Mouse (Mus musculus): ENCODE measurements around the gene Cetn3. TPM values are rescaled to one million over a fixed set of nuclear protein-coding genes. Genes with fewer than 3 reads are reported as not detected.
A peak's percentile ranks its signal among the peaks of the same experiment; 100 is the strongest.

Gene Cetn3
- 266 and 271 TPM in 2 replicates for polyA plus RNA-seq (2015; fragmentation: Nextera tagmentation; extraction: Ambion mirVana)

DNA sequence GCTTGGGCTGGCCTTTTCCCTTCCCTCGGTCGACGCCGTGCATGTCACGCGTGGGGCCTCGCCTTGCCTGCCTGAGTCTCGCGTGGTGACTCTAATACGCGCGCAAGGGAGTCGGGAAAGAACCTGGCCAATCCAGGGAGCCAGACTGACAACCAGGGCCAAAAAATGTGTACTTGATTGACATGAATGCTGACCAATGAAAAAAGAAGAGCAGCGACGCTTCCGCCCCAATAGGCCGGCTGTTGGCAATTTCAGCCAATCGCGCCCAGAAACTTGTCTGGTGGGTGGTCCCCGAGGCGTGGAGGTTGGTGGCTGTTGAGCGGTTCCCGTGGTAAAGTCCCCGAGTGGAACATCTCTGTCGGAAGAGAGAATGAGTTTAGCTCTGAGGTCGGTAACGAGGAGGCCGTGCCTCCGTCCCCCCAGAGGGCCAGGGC lies at the start of gene Cetn3:
Cetn3 (plus strand) TSS at position 107 of the 434 bp plus-strand sequence.
- H3K4me2 ChIP-seq (replicated peaks) = peak within 1 kb of the TSS; percentile 60
- peak within 1 kb of the TSS; percentile 80 for H3K9ac ChIP-seq (replicated peaks)
- peaks cover 7% of the 10 kb centered on the region for H3K36me3 ChIP-seq
- peaks cover 29% of the 10 kb centered on the region for H3K4me1 ChIP-seq
- no peaks in the 10 kb centered on the region for H3K9me3 ChIP-seq
- under 1% methylated on average over 29 of the region's 29 CpGs for WGBS
- peak; percentile 94 for ATAC-seq (replicated peaks)
- H3K4me3 ChIP-seq = peak within 1 kb of the TSS; percentile 64
- no peaks in the 10 kb centered on the region for H3K27me3 ChIP-seq
- peak within 1 kb of the TSS; percentile 99 for H3K27ac ChIP-seq (replicated peaks)

DNA sequence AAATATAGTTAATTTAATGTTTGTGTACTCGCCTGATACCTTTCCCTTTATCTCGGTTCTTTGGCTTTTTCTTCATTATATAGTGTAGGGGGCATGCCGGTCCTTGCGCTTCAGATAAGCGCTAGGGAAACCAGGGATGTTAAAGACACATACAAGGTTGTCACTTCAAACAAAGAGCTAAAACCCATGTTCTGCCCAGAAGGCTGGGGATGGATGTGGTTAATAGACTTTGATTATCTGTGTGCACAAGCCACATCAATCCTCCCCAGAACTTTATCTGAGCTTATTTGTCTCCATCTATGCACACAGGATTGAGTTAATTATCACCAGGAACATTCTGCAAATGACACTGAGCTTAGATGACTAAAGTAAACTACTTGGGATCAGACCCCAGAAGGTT lies 46.3 kb upstream of the Cetn3 start:
- WGBS = 91% methylated on average over 5 of the region's 5 CpGs
- H3K4me1 ChIP-seq = no peaks in the 10 kb centered on the region
- no peak for ATAC-seq (replicated peaks)
- no peak overlapping the region for H3K4me2 ChIP-seq (replicated peaks)
- H3K27ac ChIP-seq (replicated peaks) = no peak overlapping the region
- H3K9me3 ChIP-seq = no peaks in the 10 kb centered on the region
- no peak overlapping the region for H3K4me3 ChIP-seq
- no peaks in the 10 kb centered on the region for H3K27me3 ChIP-seq
- H3K9ac ChIP-seq (replicated peaks) = no peak overlapping the region
- no peaks in the 10 kb centered on the region for H3K36me3 ChIP-seq

GRCm38 (mm10) chr13:81740898-81741297 lies 42.0 kb upstream of the Cetn3 start:
- ATAC-seq (replicated peaks) = no peak
- Histone ChIP-seq H3K36me3 (no peaks in the 10 kb centered on the region), H3K4me2 (replicated peaks) (no peak overlapping the region), H3K4me1 (no peaks in the 10 kb centered on the region), H3K27ac (replicated peaks) (no peak overlapping the region), H3K9ac (replicated peaks) (no peak overlapping the region), H3K27me3 (no peaks in the 10 kb centered on the region), H3K4me3 (no peak overlapping the region), H3K9me3 (no peaks in the 10 kb centered on the region)
- WGBS = 54% methylated on average over 3 of the region's 3 CpGs

- Histone ChIP-seq H3K27me3 (no peaks in the 10 kb centered on the region), H3K9ac (replicated peaks) (no peak overlapping the region), H3K9me3 (no peaks in the 10 kb centered on the region; the same call in 1 of the 2 replicates), H3K4me3 (no peak overlapping the region), H3K4me1 (no peaks in the 10 kb centered on the region), H3K4me2 (replicated peaks) (no peak overlapping the region), H3K27ac (replicated peaks) (no peak overlapping the region), H3K36me3 (no peaks in the 10 kb centered on the region)
- WGBS = 41% methylated on average over 10 of the region's 10 CpGs
- no peak for ATAC-seq (replicated peaks)
Observed at GRCm38 (mm10) chr13:81743391-81744091, 39.3 kb upstream of the Cetn3 start.

- no peaks in the 10 kb centered on the region; the same call in 1 of the 2 replicates for H3K9me3 ChIP-seq
- H3K9ac ChIP-seq (replicated peaks) = no peak overlapping the region
- H3K27ac ChIP-seq (replicated peaks) = no peak overlapping the region
- no peak overlapping the region for H3K4me2 ChIP-seq (replicated peaks)
- H3K27me3 ChIP-seq = no peaks in the 10 kb centered on the region
- ATAC-seq (replicated peaks) = no peak
- no peak overlapping the region for H3K4me3 ChIP-seq
- no peaks in the 10 kb centered on the region for H3K4me1 ChIP-seq
- H3K36me3 ChIP-seq = no peaks in the 10 kb centered on the region
- WGBS = 44% methylated on average over 2 of the region's 2 CpGs
Observed at GRCm38 (mm10) chr13:81744092-81744396, 38.8 kb upstream of the Cetn3 start.

- no peak overlapping the region for H3K9ac ChIP-seq (replicated peaks)
- H3K36me3 ChIP-seq = no peaks in the 10 kb centered on the region
- no peaks in the 10 kb centered on the region for H3K9me3 ChIP-seq
- H3K4me1 ChIP-seq = no peaks in the 10 kb centered on the region
- no peak overlapping the region for H3K4me2 ChIP-seq (replicated peaks)
- no peaks in the 10 kb centered on the region for H3K27me3 ChIP-seq
- no peak for ATAC-seq (replicated peaks)
- H3K4me3 ChIP-seq = no peak overlapping the region
- H3K27ac ChIP-seq (replicated peaks) = no peak overlapping the region
Observed at GRCm38 (mm10) chr13:81754878-81755277, 28.0 kb upstream of the Cetn3 start.

GRCm38 (mm10) chr13:81755324-81755723 lies 27.6 kb upstream of the Cetn3 start:
- ATAC-seq (replicated peaks) = no peak
- no peak overlapping the region for H3K4me3 ChIP-seq
- no peak overlapping the region for H3K9ac ChIP-seq (replicated peaks)
- H3K27me3 ChIP-seq = no peaks in the 10 kb centered on the region
- H3K27ac ChIP-seq (replicated peaks) = no peak overlapping the region
- no peaks in the 10 kb centered on the region for H3K36me3 ChIP-seq
- no peaks in the 10 kb centered on the region for H3K4me1 ChIP-seq
- 94% methylated on average over 1 of the region's 1 CpGs for WGBS
- no peak overlapping the region for H3K4me2 ChIP-seq (replicated peaks)
- no peaks in the 10 kb centered on the region for H3K9me3 ChIP-seq

DNA sequence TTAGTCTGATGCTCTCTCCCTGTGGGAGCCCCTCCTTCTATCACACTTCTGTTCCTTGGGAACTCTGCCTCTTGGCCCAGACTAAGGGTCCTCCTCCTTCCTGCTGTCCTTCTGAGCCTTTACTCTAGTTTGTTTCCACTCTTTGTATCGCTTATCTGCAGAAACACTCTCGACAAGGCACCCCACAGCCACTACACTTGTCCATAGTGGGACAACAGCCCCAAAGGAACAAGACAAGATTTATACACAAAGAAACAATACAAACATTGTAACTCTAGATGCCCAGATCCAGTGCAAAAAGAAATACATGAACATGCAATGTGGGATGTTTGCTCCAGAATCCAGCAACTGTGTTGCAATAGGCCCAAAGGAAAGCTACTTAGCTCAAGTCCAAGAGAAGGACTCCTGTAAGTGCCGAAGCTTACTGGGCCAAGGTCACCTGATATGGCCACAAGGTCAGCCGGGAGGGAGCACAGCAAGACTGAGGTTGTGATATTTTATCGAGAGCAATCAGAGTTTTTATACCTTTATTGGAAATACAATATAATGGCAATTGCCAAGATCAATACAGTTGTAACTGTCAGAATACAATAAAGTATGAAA lies 25.7 kb upstream of the Cetn3 start:
- Histone ChIP-seq H3K36me3 (no peaks in the 10 kb centered on the region), H3K27me3 (no peaks in the 10 kb centered on the region), H3K4me1 (no peaks in the 10 kb centered on the region), H3K27ac (replicated peaks) (no peak overlapping the region), H3K4me3 (no peak overlapping the region), H3K9me3 (no peaks in the 10 kb centered on the region), H3K9ac (replicated peaks) (no peak overlapping the region), H3K4me2 (replicated peaks) (no peak overlapping the region)
- 83% methylated on average over 5 of the region's 5 CpGs for WGBS
- ATAC-seq (replicated peaks) = no peak

DNA sequence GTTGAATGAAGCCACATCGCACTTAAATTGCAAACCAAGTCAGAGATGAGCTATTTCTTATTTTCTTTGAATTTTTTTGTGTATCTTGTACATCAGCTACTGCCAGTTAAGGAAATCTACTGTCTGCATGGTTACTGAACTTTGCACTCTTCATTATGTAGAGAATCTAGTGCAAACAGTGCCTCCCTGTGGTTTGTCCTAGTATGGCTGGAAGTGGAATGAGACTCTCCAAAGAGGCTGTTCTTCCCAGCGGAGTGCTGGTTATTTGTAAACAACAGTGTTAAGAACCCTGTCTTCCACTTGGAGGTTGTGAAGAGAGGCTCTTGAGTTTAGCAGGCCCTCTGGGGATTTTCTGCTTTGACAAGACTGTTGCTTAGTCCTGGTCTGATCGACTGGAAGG lies 22.5 kb upstream of the Cetn3 start:
- H3K4me1 ChIP-seq = no peaks in the 10 kb centered on the region
- no peaks in the 10 kb centered on the region for H3K36me3 ChIP-seq
- H3K27ac ChIP-seq (replicated peaks) = no peak overlapping the region
- WGBS = 25% methylated on average over 3 of the region's 3 CpGs
- peak; percentile 47 for ATAC-seq (replicated peaks)
- no peak overlapping the region for H3K9ac ChIP-seq (replicated peaks)
- no peak overlapping the region for H3K4me2 ChIP-seq (replicated peaks)
- H3K27me3 ChIP-seq = no peaks in the 10 kb centered on the region
- no peaks in the 10 kb centered on the region for H3K9me3 ChIP-seq
- no peak overlapping the region for H3K4me3 ChIP-seq

- Histone ChIP-seq H3K36me3 (no peaks in the 10 kb centered on the region), H3K9me3 (no peaks in the 10 kb centered on the region), H3K4me1 (no peaks in the 10 kb centered on the region), H3K4me3 (no peak overlapping the region), H3K27me3 (no peaks in the 10 kb centered on the region), H3K9ac (replicated peaks) (no peak overlapping the region), H3K27ac (replicated peaks) (no peak overlapping the region), H3K4me2 (replicated peaks) (no peak overlapping the region)
- ATAC-seq (replicated peaks) = peak; percentile 41
- 31% methylated on average over 14 of the region's 14 CpGs for WGBS
Observed at GRCm38 (mm10) chr13:81761566-81762186, 21.2 kb upstream of the Cetn3 start.

- Histone ChIP-seq H3K4me2 (replicated peaks) (no peak overlapping the region), H3K9ac (replicated peaks) (no peak overlapping the region), H3K36me3 (no peaks in the 10 kb centered on the region), H3K4me3 (no peak overlapping the region), H3K27me3 (no peaks in the 10 kb centered on the region), H3K4me1 (no peaks in the 10 kb centered on the region), H3K27ac (replicated peaks) (no peak overlapping the region), H3K9me3 (no peaks in the 10 kb centered on the region)
- no peak for ATAC-seq (replicated peaks)
- 72% methylated on average over 5 of the region's 5 CpGs for WGBS
Observed at GRCm38 (mm10) chr13:81764173-81764572, 18.7 kb upstream of the Cetn3 start.

- peak; percentile 89 for ATAC-seq (replicated peaks)
- H3K4me1 ChIP-seq = no peaks in the 10 kb centered on the region
- no peak overlapping the region for H3K4me2 ChIP-seq (replicated peaks)
- H3K9ac ChIP-seq (replicated peaks) = no peak overlapping the region
- H3K4me3 ChIP-seq = no peak overlapping the region
- no peaks in the 10 kb centered on the region for H3K36me3 ChIP-seq
- H3K27ac ChIP-seq (replicated peaks) = peak overlapping the region; percentile 58; the same call in 1 of the 2 replicates
- H3K27me3 ChIP-seq = no peaks in the 10 kb centered on the region
- 73% methylated on average over 7 of the region's 7 CpGs for WGBS
- H3K9me3 ChIP-seq = no peaks in the 10 kb centered on the region
Observed at GRCm38 (mm10) chr13:81767038-81767659, 15.7 kb upstream of the Cetn3 start.
